Mouse (Mus musculus) left cerebral cortex, postnatal 25 days (tissue): Measurements from ENCODE around the gene Gm49388. TPM values are rescaled to one million over a fixed set of nuclear protein-coding genes. Genes with fewer than 3 reads are reported as not detected.
"Not testable (repeated sequence)": the region's sequence is repeated elsewhere in the genome, so short reads cannot be mapped to it uniquely, and the experiment has no call there.

Experiments used
- DNase-seq, 2 experiments: peaks; one replicate each; pipeline ENCODE4 v3.0.0; 2022; ENCODE audit warnings: low spot score in 2 of 2, mixed read lengths in 1 of 2
- intact Hi-C: fragments of 180-260 bp; cut with DNase I; formaldehyde crosslinking; loops from one replicate; pipeline ENCODE4 v1.15.1; 2025
- total RNA-seq, 2 experiments: library from RNA; stranded (reverse); gene quantifications; 2 replicates each; pipeline ENCODE4 v1.2.3; 2021

Gm49388 gene
- total RNA-seq, 2 experiments from 2014 or later, result 3.5 to 4.5 TPM

GRCm38 (mm10) chr7:127766851-127767609, 18.4 kb upstream of the Gm49388 start:
- no peak for DNase-seq
- intact Hi-C loops, result no loop called here

GRCm38 (mm10) chr7:127767671-127768345, 17.6 kb upstream of the Gm49388 start:
- DNase-seq, result no peak
- intact Hi-C loops, result no loop called here

- intact Hi-C loops, result no loop called here
- no peak for DNase-seq
Measured at GRCm38 (mm10) chr7:127768346-127768996, 16.9 kb upstream of the Gm49388 start.

- intact Hi-C loops, result no loop called here
- DNase-seq, result peak; percentile 97 to 99
Measured at GRCm38 (mm10) chr7:127768997-127769593, 16.3 kb upstream of the Gm49388 start.

- peak; percentile 85 to 92 for DNase-seq
- intact Hi-C loops, result loop anchor here (5.0 kb wide), 1 partner anchor 168 kb away; no protein-coding TSS in a partner anchor
Measured at GRCm38 (mm10) chr7:127769651-127770038, 15.8 kb upstream of the Gm49388 start, which contains the start of gene Orai3. Gene Orai3, plus strand, starts transcription at chr7:127769815.

- intact Hi-C loops, result loop anchor here (5.0 kb wide), 1 partner anchor 167 kb away; no protein-coding TSS in a partner anchor
Measured at GRCm38 (mm10) chr7:127770039-127770905, 15.1 kb upstream of the Gm49388 start.

GRCm38 (mm10) chr7:127771262-127771661, 14.1 kb upstream of the Gm49388 start:
- DNase-seq, result peak; percentile 64 to 84
- intact Hi-C loops, result loop anchor here (5.0 kb wide), 1 partner anchor 166 kb away; no protein-coding TSS in a partner anchor

More at GRCm38 (mm10) chr7:127770039-127770905, 15.1 kb upstream of the Gm49388 start:
- no peak for DNase-seq

- no peak for DNase-seq
- intact Hi-C loops, result loop anchor here (5.0 kb wide), 1 partner anchor 165 kb away; no protein-coding TSS in a partner anchor
Measured at GRCm38 (mm10) chr7:127772080-127772479, 13.3 kb upstream of the Gm49388 start.

GRCm38 (mm10) chr7:127772557-127772956, 12.9 kb upstream of the Gm49388 start:
- no peak for DNase-seq
- intact Hi-C loops, result loop anchor here (5.0 kb wide), 1 partner anchor 165 kb away; no protein-coding TSS in a partner anchor

GRCm38 (mm10) chr7:127773664-127774384, 11.6 kb upstream of the Gm49388 start:
- peak; percentile 57 to 68 for DNase-seq
- intact Hi-C loops, result loop anchor here (5.0 kb wide), 1 partner anchor 163 kb away; no protein-coding TSS in a partner anchor

GRCm38 (mm10) chr7:127775837-127776236, 9.6 kb upstream of the Gm49388 start:
- DNase-seq, intact Hi-C loops: not testable (repeated sequence)

- peak; percentile 88 to 93 for DNase-seq
- intact Hi-C loops, result no loop called here
Measured at GRCm38 (mm10) chr7:127776426-127776825, 9.0 kb upstream of the Gm49388 start, which contains the start of gene Setd1a. Gene Setd1a, plus strand, starts transcription at chr7:127776670.

GRCm38 (mm10) chr7:127776878-127777473, 8.4 kb upstream of the Gm49388 start:
- intact Hi-C loops, result loop anchor here (1.0 kb wide), 3 partner anchors 47 to 98 kb away; partner anchors contain the start of genes Stx1b and Stx4a
- DNase-seq, result peak; percentile 98

- DNase-seq, result peak in 1 of 2 experiments; percentile 43
- intact Hi-C loops, result loop anchor here (1.0 kb wide), 3 partner anchors 47 to 98 kb away; partner anchors contain the start of genes Stx1b and Stx4a
Measured at GRCm38 (mm10) chr7:127777474-127778266, 7.7 kb upstream of the Gm49388 start.

GRCm38 (mm10) chr7:127778350-127778749, 7.1 kb upstream of the Gm49388 start:
- intact Hi-C loops, result no loop called here
- DNase-seq, result no peak

GRCm38 (mm10) chr7:127797076-127797845, 11.9 kb downstream of the Gm49388 start:
- intact Hi-C loops, result no loop called here
- DNase-seq, result no peak
